In genomic region chr2:62718411-62718810, GRCm38 (mm10) we compare ENCODE assay signal across 31 mouse cellular contexts. TPM values are rescaled to one million over a fixed set of nuclear protein-coding genes. Genes with fewer than 3 reads are reported as not detected.
DNase-seq lines count a peak whose midpoint lies in the region; ATAC-seq and TF ChIP-seq lines count a peak whose summit lies in the region.
"Had no signal": no experiment of that assay in that cellular context is flagged by ENCODE, and none has a peak within 500 bp of the region (broad histone marks: within the 10 kb centered on the region; RNA-seq: fewer than 3 reads in every experiment).

No protein-coding gene starts in this region.

- H3K4me3 ChIP-seq in CH12.LX (replicated peaks in 1 of 3; ENCODE audit: low read depth in 2 of 3, low read length in 2 of 3, poor library complexity in 1 of 3): no peak overlapping the region
- H3K4me3 ChIP-seq in MEL (ENCODE audit: control insufficient read depth in 1 of 2, insufficient read depth in 1 of 2, low read depth in 2 of 2, low read length in 2 of 2): no peak overlapping the region
- H3K4me3 ChIP-seq: embryonic facial prominence, embryonic 13.5 days; forebrain, embryonic 10.5 days; heart, adult 2 months; heart, embryonic 12.5 days; hindbrain, embryonic 15.5 days; intestine, embryonic 15.5 days; layer of hippocampus, adult 2 months; midbrain, embryonic 12.5 days; myocyte; neural tube, embryonic 12.5 days had no signal

- H3K79me2 ChIP-seq in CH12.LX (replicated peaks; ENCODE audit: control insufficient read depth, extremely low read depth, insufficient read depth, poor library complexity, severe bottlenecking): no peaks in the 10 kb centered on the region
- H3K79me2 ChIP-seq in MEL (ENCODE audit: control insufficient read depth, insufficient read depth, low read length, poor library complexity): no peaks in the 10 kb centered on the region

- TF ChIP-seq CTCF in CH12.LX (conservative IDR thresholded peaks at IDR 0.05 in 1 of 2, IDR thresholded peaks at IDR 0.05 in 1 of 2; ENCODE audit: low read depth in 2 of 2, low read length in 2 of 2) (no peak), MEL (IDR thresholded peaks at IDR 0.05 in 2 of 3, conservative IDR thresholded peaks at IDR 0.05 in 1 of 3; ENCODE audit: control insufficient read depth in 1 of 3, insufficient read depth in 1 of 3, low read depth in 2 of 3, low read length in 3 of 3, poor library complexity in 1 of 3, severe bottlenecking in 1 of 3) (no peak)

- H3K9me3 ChIP-seq in CH12.LX (replicated peaks; ENCODE audit: low read length): no peaks in the 10 kb centered on the region
- H3K9me3 ChIP-seq in MEL (replicated peaks; ENCODE audit: insufficient read depth, low read length): no peaks in the 10 kb centered on the region
- H3K9me3 ChIP-seq: embryonic facial prominence, embryonic 13.5 days; forebrain, embryonic 10.5 days; heart, embryonic 12.5 days; hindbrain, embryonic 15.5 days; intestine, embryonic 15.5 days; midbrain, embryonic 12.5 days; neural tube, embryonic 12.5 days had no signal

- no peak overlapping the region for H3K9ac ChIP-seq in CH12.LX (ENCODE audit: insufficient read depth, low read depth)
- no peak overlapping the region for H3K9ac ChIP-seq in MEL (ENCODE audit: control insufficient read depth, low read depth, low read length, poor library complexity, severe bottlenecking)
- H3K9ac ChIP-seq: embryonic facial prominence, embryonic 13.5 days; heart, embryonic 12.5 days; hindbrain, embryonic 15.5 days; intestine, embryonic 15.5 days; liver, embryonic 14.5 days; lung, embryonic 14.5 days; midbrain, embryonic 12.5 days; neural tube, embryonic 12.5 days had no signal

- H3K27ac ChIP-seq in CH12.LX (ENCODE audit: insufficient read depth, low read depth): no peak overlapping the region
- no peak overlapping the region for H3K27ac ChIP-seq in MEL (ENCODE audit: control insufficient read depth, low read depth, low read length)
- H3K27ac ChIP-seq: embryonic facial prominence, embryonic 13.5 days; forebrain, embryonic 10.5 days; heart, adult 2 months; hindbrain, embryonic 15.5 days; intestine, embryonic 15.5 days; layer of hippocampus, adult 2 months; liver, embryonic 14.5 days; midbrain, embryonic 12.5 days; neural tube, embryonic 12.5 days had no signal

- in situ Hi-C loops in CH12.LX (cut with MboI; ENCODE audit: low pct_ligation_motif_present, low pct_unique_long_range_greater_than_20kb, low sequenced_read_pairs): no loop called here

- TF ChIP-seq EP300 in CH12.LX (IDR thresholded peaks at IDR 0.05; ENCODE audit: low read length): peak; percentile 19; the same call in 1 of the 2 replicates
- no peak for TF ChIP-seq EP300 in MEL (IDR thresholded peaks at IDR 0.05; ENCODE audit: low read depth in 1 of 2, low read length in 2 of 2)

- peak; percentile 50 for ATAC-seq in megakaryocyte progenitor cell, adult 5-6 weeks (replicated peaks; ENCODE audit: poor library complexity)
- ATAC-seq: intestine, embryonic 15.5 days had no signal

- no peak overlapping the region for H3K4me2 ChIP-seq in CH12.LX (ENCODE audit: insufficient read depth, low read depth, poor library complexity, severe bottlenecking)
- H3K4me2 ChIP-seq: embryonic facial prominence, embryonic 13.5 days; heart, embryonic 12.5 days; hindbrain, embryonic 15.5 days; intestine, embryonic 15.5 days; lung, embryonic 14.5 days; midbrain, embryonic 12.5 days; neural tube, embryonic 12.5 days had no signal

- H3K27me3 ChIP-seq in CH12.LX (replicated peaks) (no peaks in the 10 kb centered on the region), MEL (ENCODE audit: control insufficient read depth in 1 of 2, insufficient read depth in 2 of 2, low read length in 2 of 2) (peaks cover 0 to 8% of the 10 kb centered on the region in 2 experiments; a peak in 3 of 4 replicates)
- H3K27me3 ChIP-seq: embryonic facial prominence, embryonic 13.5 days; heart, embryonic 12.5 days; hindbrain, embryonic 15.5 days; intestine, embryonic 15.5 days; midbrain, embryonic 12.5 days; neural tube, embryonic 12.5 days had no signal

- TF ChIP-seq POLR2A in CH12.LX (IDR thresholded peaks at IDR 0.05; ENCODE audit: low read depth, low read length) (no peak), MEL (IDR thresholded peaks at IDR 0.05; ENCODE audit: control insufficient read depth in 1 of 2, insufficient read depth in 1 of 2, low read depth in 1 of 2, low read length in 2 of 2, poor library complexity in 1 of 2) (no peak)

- no peaks in the 10 kb centered on the region for H3K36me3 ChIP-seq in CH12.LX (replicated peaks in 1 of 2; ENCODE audit: control insufficient read depth in 1 of 2, insufficient read depth in 1 of 2, low read length in 1 of 2)
- no peaks in the 10 kb centered on the region for H3K36me3 ChIP-seq in MEL (ENCODE audit: control insufficient read depth in 1 of 2, insufficient read depth in 2 of 2, low read length in 2 of 2)
- H3K36me3 ChIP-seq: embryonic facial prominence, embryonic 13.5 days; forebrain, embryonic 10.5 days; heart, embryonic 12.5 days; intestine, embryonic 15.5 days; midbrain, embryonic 12.5 days; neural tube, embryonic 12.5 days had no signal

- TF ChIP-seq RAD21 in CH12.LX (IDR thresholded peaks at IDR 0.05; ENCODE audit: low read depth, low read length) (no peak), MEL (IDR thresholded peaks at IDR 0.05; ENCODE audit: low read depth, low read length) (no peak)

- DNase-seq in layer of hippocampus, adult 9-11 months: peak; percentile 9
- DNase-seq in layer of hippocampus, adult 8-10 months (ENCODE audit: low spot score in 2 of 2): no peak
- DNase-seq in CH12.LX (ENCODE audit: extremely low read depth): peak; percentile 24
- DNase-seq in MEL (ENCODE audit: low read depth, low spot score): peak; percentile 30
- no peak for DNase-seq in adrenal gland, postnatal 4 days (ENCODE audit: low spot score in 2 of 2)
- DNase-seq in cerebellum, adult 9-10 months: no peak
- no peak for DNase-seq in adrenal gland, postnatal 10 days
- DNase-seq: adrenal gland, postnatal 14 days; B cell, adult 2 months; cerebellum, adult 2 months; gastrocnemius, postnatal 25 days; heart, adult 2 months; heart, postnatal 4 days; kidney, adult 2 months; kidney, postnatal 36 days; layer of hippocampus, postnatal 36 days; liver; lung, embryonic 14.5 days; lung, postnatal 14 days; thymus, postnatal 4 days had no signal

- peaks cover 2 to 3% of the 10 kb centered on the region in 2 experiments; a peak in 1 of 4 replicates for H3K4me1 ChIP-seq in CH12.LX (ENCODE audit: control insufficient read depth in 1 of 2, insufficient read depth in 2 of 2)
- no peaks in the 10 kb centered on the region for H3K4me1 ChIP-seq in MEL (ENCODE audit: control insufficient read depth in 1 of 2, insufficient read depth in 2 of 2, low read length in 2 of 2)
- H3K4me1 ChIP-seq: embryonic facial prominence, embryonic 13.5 days; forebrain, embryonic 10.5 days; heart, embryonic 12.5 days; hindbrain, embryonic 15.5 days; intestine, embryonic 15.5 days; midbrain, embryonic 12.5 days; neural tube, embryonic 12.5 days had no signal

- dilution Hi-C loops in CH12.LX (cut with MboI; ENCODE audit: extremely low pct_ligation_motif_present, extremely low pct_unique_long_range_greater_than_20kb, low sequenced_read_pairs): no loop called here

TF ChIP-seq in CH12.LX, 34 proteins besides CTCF, POLR2A, EP300 and RAD21:
- TF ChIP-seq GABPA (IDR thresholded peaks at IDR 0.05; ENCODE audit: insufficient replicate concordance, low read depth, low read length): no peak
- no peak for TF ChIP-seq CHD2 (IDR thresholded peaks at IDR 0.05; ENCODE audit: low read length)
- TF ChIP-seq NRF1 (IDR thresholded peaks at IDR 0.05; ENCODE audit: low read depth, low read length): no peak
- TF ChIP-seq ZC3H11A (IDR thresholded peaks at IDR 0.05; ENCODE audit: low read depth, low read length): no peak

TF ChIP-seq in MEL, 35 proteins besides CTCF, POLR2A, EP300 and RAD21:
- TF ChIP-seq MEF2A (IDR thresholded peaks at IDR 0.05; ENCODE audit: extremely low read depth, insufficient replicate concordance, low read depth, low read length, poor library complexity, severe bottlenecking) (peak; percentile 68; the same call in 1 of the 2 replicates), USF1 (IDR thresholded peaks at IDR 0.05; ENCODE audit: low read depth, low read length) (no peak), ELF1 (IDR thresholded peaks at IDR 0.05; ENCODE audit: low read depth, low read length) (no peak), ETS1 (IDR thresholded peaks at IDR 0.05; ENCODE audit: low read depth, low read length) (no peak)
TF ChIP-seq in MEL: peak in this region for 1.

RNA-seq across cellular contexts. Expression of gene Gca, which starts 54.3 kb away (rescaled TPM):
- 10 to 100 TPM; 10.9 to 20.0 (median 13.0) TPM for total RNA-seq in layer of hippocampus, adult 8-10 months (2022)
- 4.7 and 5.2 TPM in 2 replicates for total RNA-seq in CH12.LX (2012; rRNA removed)
- 1.7 and 4.2 TPM in 2 replicates for total RNA-seq in CH12.LX (2014; rRNA removed)
- polyA plus RNA-seq in CH12.LX (2012; ENCODE audit: insufficient read length, low read depth): 10.1 and 10.9 TPM in 2 replicates
- 6.2 and 9.0 TPM in 2 replicates for total RNA-seq in MEL (2012; rRNA removed)
- 10 to 100 TPM in 1 of 2 experiments, not detected in 1; 17.9 TPM for polyA plus RNA-seq in MEL (2012; ENCODE audit: insufficient read depth in 1 of 2, insufficient read length in 2 of 2, low read depth in 1 of 2, low replicate concordance in 2 of 2, missing spikeins in 1 of 2)
- total RNA-seq in megakaryocyte progenitor cell, adult 5-6 weeks (2015): 46.7 and 52.3 TPM in 2 replicates
- 17.3 and 28.6 TPM in 2 replicates for total RNA-seq in megakaryocyte progenitor cell, adult 5-6 weeks (2017)
- 10 to 100 TPM in 1 of 2 experiments, 1 to 10 TPM in 1; 6.2 to 10.4 TPM for total RNA-seq in adrenal gland, postnatal 4 days (2021)
- 1 to 10 TPM; 1.1 to 2.8 TPM for total RNA-seq in adrenal gland, postnatal 10 days (2021)

Comparison
In these comparisons a context has a peak if more than half of its experiments do, and no peak if none do; other contexts are left out.
1. DNase-seq: peak in layer of hippocampus, adult 9-11 months (single experiment), CH12.LX (single experiment) and MEL (single experiment); none in layer of hippocampus, adult 8-10 months (0 of 2), adrenal gland, postnatal 4 days (0 of 2), cerebellum, adult 9-10 months (single experiment) and adrenal gland, postnatal 10 days (single experiment).